Mouse (Mus musculus) neural tube, postnatal 0 days (tissue): ENCODE data around the gene Shoc2. TPM values are rescaled to one million over a fixed set of nuclear protein-coding genes. Genes with fewer than 3 reads are reported as not detected.

Experiments
- polyA plus RNA-seq: library from polyadenylated mRNA; unstranded; fragments of >200 nt; fragmentation: Nextera tagmentation; extraction: Ambion mirVana; gene quantifications from 2 replicates; pipeline ENCODE4 v1.2.1, GENCODE M21; 2015

Gene Shoc2
- polyA plus RNA-seq, result 45.1 and 45.8 TPM in 2 replicates

GRCm38 (mm10) chr19:53943802-53944785, at the start of gene Shoc2, which contains the start of gene Bbip1:
Gene Shoc2, plus strand, starts transcription at chr19:53944306.
Gene Bbip1, minus strand, starts transcription at chr19:53944627.

GRCm38 (mm10) chr19:54043851-54044250, 99.7 kb downstream of the Shoc2 start, which contains the start of gene Adra2a:
Gene Adra2a, plus strand, starts transcription at chr19:54044151.

Other genes starting within 250 kb of the Shoc2 start
- gene Pdcd4, start 52.1 kb upstream of the Shoc2 start, polyA plus RNA-seq, result 65.3 and 70.8 TPM in 2 replicates
- 155 and 156 TPM in 2 replicates for gene Bbip1, start 321 bp downstream of the Shoc2 start, polyA plus RNA-seq
- gene Adra2a, start 99.8 kb downstream of the Shoc2 start, polyA plus RNA-seq, result 7.9 and 8.7 TPM in 2 replicates